Mouse (Mus musculus) ES-Bruce4 (cell line): ENCODE measurements at regions not wholly inside any gene's neighbourhood (a gene's known extent, or its start where the extent isn't known, plus 50 kb on each side); places are given as distances from the start of the nearest gene placed in this dataset.

Experiments used
- CTCF ChIP-seq: IDR thresholded peaks from one replicate; pipeline ENCODE4 v1.8.1; 2011; ENCODE audit warnings: low read depth, low read length
- EP300 ChIP-seq: IDR thresholded peaks from 2 replicates; pipeline ENCODE4 v1.6.1; 2011; ENCODE audit warnings: low read depth, low read length; ENCODE audit not compliant: insufficient read depth
- POLR2A ChIP-seq: IDR thresholded peaks from one replicate; pipeline ENCODE4 v1.8.1; 2011; ENCODE audit warnings: low read length; ENCODE audit not compliant: insufficient read depth

DNA sequence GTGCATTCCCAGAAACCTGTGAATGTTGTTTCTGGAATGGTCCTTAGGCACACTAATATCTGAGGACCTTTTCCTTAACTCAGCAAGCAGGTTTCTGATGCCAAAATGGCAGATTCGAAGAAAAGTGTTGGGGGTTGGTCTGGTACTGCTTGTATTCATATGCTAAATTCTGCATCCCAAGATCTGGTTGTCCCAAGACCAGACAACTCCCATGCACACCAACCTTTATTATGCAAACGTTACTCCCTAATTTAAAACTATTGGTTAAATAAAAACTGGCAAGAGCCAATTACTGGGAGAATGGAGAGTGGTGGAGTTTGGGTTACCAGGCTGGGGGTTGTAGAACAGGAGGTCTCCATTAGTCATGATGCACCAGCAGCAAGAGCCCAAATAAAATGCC, 129.0 kb upstream of the Tspan2 start:
- no peak for TF ChIP-seq CTCF
- no peak for TF ChIP-seq POLR2A
- no peak for TF ChIP-seq EP300
